Mouse (Mus musculus) heart, adult 9 months (tissue): Measurements from ENCODE around the gene Prep.
A peak's percentile ranks its signal among the peaks of the same experiment; 100 is the strongest.
"Not testable (repeated sequence)": the region's sequence is repeated elsewhere in the genome, so short reads cannot be mapped to it uniquely, and the experiment has no call there.

Source experiments
- DNase-seq, 2 experiments: peaks; one replicate each; pipeline ENCODE4 v3.0.0; 2022; ENCODE audit warnings: low spot score in 2 of 2

Prep gene

GRCm38 (mm10) chr10:45114462-45114861 lies 47.5 kb downstream of the Prep start:
- no peak for DNase-seq

- no peak for DNase-seq
These were observed 49.8 kb downstream of the Prep start for GRCm38 (mm10) chr10:45116832-45117231.

DNA sequence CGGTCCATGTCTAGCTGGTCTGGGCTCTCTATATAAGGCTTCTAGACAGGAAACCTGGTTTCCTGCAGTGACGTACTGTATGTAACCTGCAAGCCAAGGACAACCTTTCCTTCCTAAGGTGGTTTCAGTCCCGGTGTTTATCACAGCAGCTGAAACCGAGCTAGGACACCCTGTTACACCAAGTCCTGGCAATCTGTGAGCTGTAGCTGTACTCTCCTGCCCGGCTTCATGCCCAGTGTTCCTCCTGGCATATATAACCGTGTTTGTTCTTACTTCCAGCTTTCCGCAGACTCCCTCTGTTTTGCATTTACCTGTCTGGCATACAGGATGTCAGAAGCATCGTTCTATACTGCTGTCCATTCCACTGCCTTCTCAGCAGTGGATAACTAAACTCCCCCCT lies 51.4 kb downstream of the Prep start:
- DNase-seq: peak; percentile 25 to 36

GRCm38 (mm10) chr10:45121637-45122036 lies 54.6 kb downstream of the Prep start:
- DNase-seq: no peak

GRCm38 (mm10) chr10:45122476-45122875 lies 55.5 kb downstream of the Prep start:
- DNase-seq: peak; percentile 17 to 49

DNA sequence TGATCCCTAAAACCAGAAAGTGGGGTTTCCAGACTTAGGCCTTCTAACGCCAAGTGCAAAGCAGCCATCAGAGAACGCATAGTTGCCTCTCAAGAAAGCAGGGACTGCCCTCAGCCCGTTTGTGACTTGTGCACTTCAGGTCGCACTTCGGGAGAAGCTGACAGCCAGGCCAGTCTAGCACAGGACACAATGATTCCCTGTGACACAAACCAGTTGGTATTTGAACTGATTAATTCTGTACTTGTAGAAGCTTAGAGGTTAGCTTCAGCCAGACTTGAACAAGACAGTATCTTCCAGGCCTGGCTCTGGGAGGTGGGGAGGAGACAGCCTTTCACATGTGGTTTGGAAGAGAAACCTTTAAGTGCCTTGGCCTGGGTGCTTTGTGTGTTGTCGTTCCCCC lies 56.0 kb downstream of the Prep start:
- DNase-seq: peak; percentile 27 to 42

- peak in 1 of 2 experiments; percentile 36 for DNase-seq
These were observed 62.1 kb downstream of the Prep start for GRCm38 (mm10) chr10:45129105-45129504.

DNA sequence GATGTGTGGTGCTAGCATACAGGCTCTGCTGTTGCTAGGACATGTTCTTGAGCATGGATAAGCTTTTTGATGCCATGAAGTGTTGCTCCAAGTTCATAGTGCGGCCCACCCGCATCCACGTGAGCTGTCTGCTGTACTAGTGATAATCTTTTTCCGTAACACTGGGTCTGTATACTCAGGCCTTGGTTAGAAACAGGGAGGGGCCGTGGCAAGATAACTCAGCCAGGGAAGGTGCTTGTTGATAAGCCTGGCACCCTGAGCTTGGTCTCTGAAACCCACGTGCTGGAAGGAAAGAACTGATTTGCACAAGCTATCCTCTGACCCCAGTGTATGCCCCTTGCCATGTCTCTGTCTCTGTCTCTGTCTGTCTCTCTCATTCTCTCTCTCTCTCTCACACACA lies 63.0 kb downstream of the Prep start:
- DNase-seq: peak in 1 of 2 experiments; percentile 15

DNA sequence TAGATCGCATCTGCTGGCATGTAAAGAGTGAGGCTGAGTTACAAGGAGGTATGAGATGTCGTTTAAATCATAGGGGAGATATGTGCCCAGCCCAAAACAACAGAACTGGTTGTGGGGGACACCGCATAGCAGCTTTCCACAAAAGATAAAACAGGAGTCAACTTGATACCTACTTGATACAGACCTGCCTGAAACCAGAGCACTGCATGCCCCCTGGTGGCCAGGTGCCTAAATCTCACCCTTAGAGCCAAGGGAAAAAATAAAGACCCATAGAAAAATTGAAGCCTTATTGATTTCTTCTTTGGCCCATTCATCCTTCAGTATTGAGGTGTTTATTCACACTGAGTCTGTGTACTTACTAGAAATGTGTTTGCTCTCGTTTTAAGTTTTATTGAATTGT lies 65.4 kb downstream of the Prep start:
- DNase-seq: no peak

DNA sequence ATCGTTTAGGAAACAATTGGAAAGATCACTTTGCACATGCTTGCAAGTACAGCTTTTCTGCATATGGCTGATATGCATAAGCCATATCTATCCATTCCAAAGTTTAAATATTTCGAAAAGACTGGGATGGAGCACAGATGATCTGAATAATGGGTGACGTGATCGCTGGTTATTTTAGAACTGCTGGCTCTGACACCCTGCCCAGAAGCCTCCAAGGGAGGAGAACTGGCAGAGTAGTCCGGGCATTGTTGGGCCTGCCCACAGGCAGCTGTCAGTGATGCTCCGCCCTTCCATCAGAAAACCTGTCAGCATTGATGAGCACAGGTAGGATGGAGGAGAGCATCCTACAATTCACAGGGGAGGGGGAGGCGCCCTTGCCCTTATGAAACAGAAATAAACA lies 69.8 kb downstream of the Prep start:
- no peak for DNase-seq

DNA sequence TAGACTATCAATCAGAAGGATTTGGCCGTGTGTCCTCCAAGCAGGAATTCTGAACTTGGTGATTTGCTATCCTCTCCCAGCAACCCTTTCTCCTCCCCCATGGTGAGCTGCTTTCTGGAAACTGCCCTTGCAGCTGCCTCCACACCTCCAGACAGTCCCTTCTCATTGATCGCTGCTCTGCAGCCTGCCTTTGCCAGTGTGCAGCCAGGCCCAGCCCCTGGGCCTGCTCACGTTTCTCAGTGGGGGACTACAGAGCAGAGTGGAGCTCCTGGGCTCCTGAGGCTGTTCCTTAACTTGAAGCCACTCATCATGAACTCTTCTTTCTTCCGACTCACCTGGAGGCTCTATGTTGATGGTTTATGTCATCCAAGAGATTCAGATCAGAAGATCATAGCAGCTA lies 72.9 kb downstream of the Prep start:
- no peak for DNase-seq

- DNase-seq: no peak
These were observed 73.6 kb downstream of the Prep start for GRCm38 (mm10) chr10:45140474-45141212.

DNA sequence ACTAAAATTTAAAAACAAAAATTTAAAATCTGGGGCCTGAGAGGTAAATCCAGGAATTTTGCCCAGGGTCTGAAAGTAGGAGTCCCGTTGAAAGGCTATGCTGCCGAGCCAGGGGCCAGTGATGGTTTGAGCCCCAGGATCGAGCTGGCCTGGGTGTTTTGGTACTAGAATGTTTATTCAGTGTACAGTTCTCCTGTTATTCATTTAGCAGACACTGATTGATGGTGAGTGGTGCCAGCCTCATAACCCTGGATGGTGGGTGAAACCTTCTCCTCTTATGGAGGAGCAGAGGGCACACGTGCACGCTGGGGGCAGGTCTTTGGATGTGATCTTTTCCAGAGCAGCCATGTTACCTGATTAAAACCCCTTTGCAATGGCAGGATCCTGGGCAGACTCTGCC lies 75.4 kb downstream of the Prep start:
- no peak for DNase-seq

DNA sequence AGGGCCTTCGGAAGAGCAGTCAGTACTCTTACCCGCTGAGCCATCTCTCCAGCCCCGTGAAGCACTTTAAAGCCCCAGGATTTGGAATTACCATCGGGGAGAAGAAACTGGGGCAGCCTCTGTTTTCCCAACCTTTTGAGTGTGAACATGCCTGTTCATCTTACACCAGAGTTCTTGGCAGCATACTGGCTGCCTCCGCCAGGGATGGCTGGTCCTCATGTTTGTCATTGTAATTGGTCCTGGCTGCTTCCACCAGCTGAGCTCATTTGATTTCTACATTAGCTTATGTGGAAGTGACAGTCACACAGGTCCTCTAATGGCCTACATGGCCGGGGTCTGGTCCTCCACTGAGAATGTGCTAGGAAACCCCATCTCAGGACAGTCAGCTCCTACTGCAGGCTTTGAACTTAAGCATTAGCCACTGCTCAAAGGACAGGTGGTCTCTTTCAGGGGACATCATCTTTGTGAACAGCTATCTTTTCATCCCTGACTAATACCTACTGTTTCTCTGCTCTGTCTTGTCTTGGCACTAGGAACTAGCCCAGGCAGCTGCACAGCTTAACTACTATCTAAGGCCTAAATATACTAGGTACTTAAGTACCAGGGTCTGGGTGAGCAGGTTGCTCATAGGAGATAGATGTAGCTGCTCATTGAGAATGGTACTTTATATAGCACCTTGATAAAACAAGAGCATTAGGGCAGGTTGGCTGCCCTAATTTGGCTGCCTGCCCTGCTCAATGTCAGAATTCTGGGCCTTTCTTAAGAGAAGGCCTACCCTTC lies 77.2 kb downstream of the Prep start:
- no peak for DNase-seq

DNA sequence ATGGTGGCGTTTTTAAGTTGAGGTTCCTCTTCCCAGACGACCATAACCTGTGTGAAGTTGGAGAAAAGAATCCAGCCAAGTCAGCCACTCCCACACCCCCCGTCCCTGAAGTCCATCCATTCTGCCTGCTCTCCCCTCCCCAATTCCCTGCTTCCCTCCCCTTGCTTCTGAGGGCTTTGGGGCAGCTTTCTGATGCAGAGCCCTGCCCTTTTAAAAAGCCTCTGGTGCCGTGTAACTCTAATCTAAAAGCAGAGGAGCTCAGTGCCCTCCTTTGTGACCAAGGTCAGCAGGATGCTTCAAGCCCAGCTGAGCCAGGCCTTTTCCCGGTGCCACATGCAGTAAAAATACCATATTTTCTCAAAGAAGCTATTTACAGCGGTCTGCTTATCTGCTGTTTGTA lies 79.8 kb downstream of the Prep start:
- no peak for DNase-seq

DNA sequence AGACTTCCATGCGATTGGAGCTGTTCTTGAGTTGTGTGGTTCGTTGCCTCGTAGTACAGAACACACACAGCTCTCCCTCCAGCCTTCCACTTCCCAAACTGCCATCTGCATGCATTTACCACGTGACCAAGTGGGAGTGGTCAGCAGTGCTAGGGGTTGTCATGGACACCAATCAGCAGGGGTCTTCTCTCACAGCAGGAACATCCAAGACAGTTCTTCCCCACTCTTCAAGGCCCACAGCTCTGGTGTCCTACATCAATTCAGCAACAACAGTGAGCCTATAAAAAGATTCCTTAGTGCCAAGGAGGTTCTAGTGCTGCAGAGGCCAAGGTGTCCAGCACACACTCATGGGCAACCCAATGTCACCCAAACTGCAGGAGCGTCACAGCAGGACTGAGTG lies 84.1 kb downstream of the Prep start:
- DNase-seq: no peak

GRCm38 (mm10) chr10:45151771-45152692 lies 85.0 kb downstream of the Prep start:
- no peak for DNase-seq

GRCm38 (mm10) chr10:45154557-45155060 lies 87.6 kb downstream of the Prep start:
- no peak for DNase-seq

- no peak for DNase-seq
These were observed 98.8 kb downstream of the Prep start for GRCm38 (mm10) chr10:45165851-45166250.

DNA sequence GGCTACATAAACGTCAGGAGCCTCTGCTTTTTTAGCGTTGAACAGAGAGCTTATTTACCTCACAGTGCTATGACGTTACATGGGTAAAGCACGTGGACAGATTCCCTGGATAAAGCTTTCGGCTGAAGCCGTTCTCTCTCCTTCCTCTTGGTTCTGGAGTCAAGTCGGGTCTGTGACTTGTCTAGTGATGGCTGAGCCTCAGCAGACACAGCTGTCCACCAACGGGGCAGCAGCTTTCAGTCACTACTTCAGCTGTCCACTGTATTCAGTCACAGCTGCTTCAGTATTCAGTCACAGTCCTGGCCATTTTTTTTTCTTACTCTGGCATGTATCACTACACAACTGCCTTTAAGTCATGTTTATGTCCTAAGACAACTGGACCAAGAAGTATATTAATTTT lies 106.9 kb downstream of the Prep start:
- no peak for DNase-seq

GRCm38 (mm10) chr10:45174345-45174744 lies 107.3 kb downstream of the Prep start:
- DNase-seq: no peak

DNA sequence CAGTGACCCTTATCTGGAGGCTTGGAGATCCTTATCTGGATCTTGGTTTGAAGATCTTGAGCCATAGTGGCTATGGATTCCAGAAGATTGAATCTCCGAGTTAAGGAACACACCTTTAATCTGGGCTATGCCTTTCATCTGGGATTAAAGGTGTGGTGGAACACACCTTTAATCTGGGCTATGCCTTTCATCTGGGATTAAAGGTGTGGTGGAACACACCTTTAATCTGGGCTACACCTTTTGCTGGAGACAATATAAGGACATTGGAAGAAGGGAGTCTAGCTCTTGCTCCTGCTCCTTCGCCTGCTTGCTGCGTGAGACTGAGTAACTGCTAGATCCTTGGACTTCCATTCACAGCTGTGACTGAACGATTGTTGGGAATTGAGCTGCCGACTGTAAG lies 110.8 kb downstream of the Prep start, which contains the start of gene Popdc3:
Popdc3 (plus strand) TSS at position 301 of the 400 bp plus-strand sequence.
- not testable (repeated sequence) for DNase-seq
